Mouse (Mus musculus): ENCODE measurements around the gene Zfp553.

- no peak for TF ChIP-seq CTCF (IDR thresholded peaks at IDR 0.05; ENCODE audit: insufficient read depth, low read depth, low read length)
- no peak for TF ChIP-seq POLR2A (IDR thresholded peaks at IDR 0.05; ENCODE audit: insufficient read depth, low read depth, low read length)
Measured at GRCm38 (mm10) chr7:127280092-127280491, 47.2 kb downstream of the Zfp553 start.

Measured in olfactory bulb, adult 2 months (tissue).